Mouse (Mus musculus): ENCODE measurements around the gene Ypel3. TPM values are rescaled to one million over a fixed set of nuclear protein-coding genes. Genes with fewer than 3 reads are reported as not detected.
A peak's percentile ranks its signal among the peaks of the same experiment; 100 is the strongest.
"Not testable (repeated sequence)": the region's sequence is repeated elsewhere in the genome, so short reads cannot be mapped to it uniquely, and the experiment has no call there.

Gene Ypel3
- polyA plus RNA-seq (2012; rRNA removed) = 439 and 535 TPM in 2 replicates

DNA sequence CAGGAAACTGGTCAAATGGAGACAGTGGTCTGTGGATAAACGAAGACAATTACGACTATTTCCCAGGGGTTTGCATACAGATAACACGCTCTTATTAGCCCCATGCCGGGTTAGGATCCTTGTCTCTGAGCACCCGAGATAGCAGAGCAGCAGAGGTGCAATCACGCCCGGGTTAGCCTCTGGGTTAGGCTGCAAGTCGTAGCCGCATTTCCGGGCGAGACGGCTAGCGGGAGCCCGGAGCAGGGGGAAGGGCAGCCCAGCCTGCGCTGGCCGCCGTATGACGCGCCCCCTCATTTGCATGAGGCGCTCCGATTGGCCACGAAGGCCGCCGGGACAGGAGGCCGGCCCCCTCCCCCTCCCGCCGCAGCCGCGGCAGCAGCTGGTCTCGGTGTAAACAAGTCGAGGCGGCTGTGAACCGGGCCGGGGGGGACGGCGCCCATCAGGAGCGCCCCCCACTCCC is at the start of gene Ypel3:
Gene Ypel3 (plus strand): TSS at position 358 of the 460 bp plus-strand sequence.
- DNase-seq (ENCODE audit: extremely low spot score in 1 of 2, low spot score in 1 of 2) = peak; percentile 89 to 94

DNA sequence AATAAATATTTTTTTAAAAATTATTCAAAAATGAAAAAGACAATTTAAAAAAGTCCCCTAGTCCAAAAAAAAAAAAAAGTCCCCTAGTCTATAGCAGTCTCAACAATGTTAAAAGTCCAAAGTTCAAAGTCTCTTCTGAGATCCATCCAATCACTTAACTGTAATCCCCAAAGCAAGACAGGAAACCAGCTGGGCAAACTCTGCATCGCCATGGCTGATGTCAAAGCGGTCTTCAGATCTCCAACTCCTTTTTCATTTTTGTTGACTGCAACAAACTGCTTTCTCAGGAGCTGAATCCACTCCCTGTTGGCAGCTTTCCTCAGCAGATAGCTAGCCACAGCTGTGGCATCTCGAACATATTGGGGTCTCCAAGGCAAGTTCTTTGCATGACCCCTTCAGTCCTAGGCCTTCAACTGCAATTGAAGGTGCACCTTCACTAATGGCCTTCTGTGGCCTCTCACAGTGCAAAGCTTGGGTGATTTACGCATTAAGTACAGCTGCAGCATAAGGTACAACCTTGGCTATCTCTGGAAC is 46.4 kb upstream of the Ypel3 start:
- DNase-seq (ENCODE audit: extremely low spot score in 1 of 2, low spot score in 1 of 2) = not testable (repeated sequence)

DNA sequence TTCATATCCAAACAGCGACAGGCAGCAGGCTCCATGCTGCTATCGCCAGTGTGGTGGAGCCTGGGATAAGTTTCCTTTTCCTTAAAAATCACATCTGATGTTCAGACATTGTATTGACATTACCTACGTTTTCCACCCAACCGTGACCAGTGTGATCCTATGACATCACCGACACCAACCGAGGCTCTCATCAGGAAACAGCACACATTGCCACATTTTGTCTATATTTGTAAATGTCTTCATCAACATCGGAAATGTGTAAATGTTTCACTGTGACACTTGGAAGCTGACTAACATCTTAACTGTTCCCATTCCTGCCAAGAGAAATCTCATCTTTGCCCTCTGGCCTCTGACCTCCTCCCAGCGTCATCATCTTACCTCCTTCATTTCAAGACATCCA is 40.6 kb upstream of the Ypel3 start:
- no peak for DNase-seq (ENCODE audit: extremely low spot score in 1 of 2, low spot score in 1 of 2)

DNA sequence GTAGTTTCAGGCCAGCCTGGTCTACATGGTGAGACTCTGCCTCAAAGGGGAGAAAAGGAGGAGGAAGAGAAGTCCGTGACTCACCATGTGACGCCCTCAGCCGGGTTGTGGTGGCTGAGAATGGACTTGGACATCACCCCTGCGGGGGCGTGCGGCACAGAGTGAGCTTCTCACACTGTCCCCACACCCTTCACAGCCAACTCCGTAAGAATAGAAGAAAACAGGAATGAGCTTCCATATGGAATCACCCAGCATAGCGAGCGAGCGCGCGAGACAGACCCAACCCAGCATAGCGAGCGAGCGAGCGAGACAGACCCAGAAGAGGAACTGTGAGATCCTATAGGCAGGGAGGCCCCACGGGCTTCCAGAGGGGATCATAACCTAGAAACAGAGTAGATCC is 37.2 kb upstream of the Ypel3 start:
- DNase-seq (ENCODE audit: extremely low spot score in 1 of 2, low spot score in 1 of 2) = peak; percentile 72 to 81

DNA sequence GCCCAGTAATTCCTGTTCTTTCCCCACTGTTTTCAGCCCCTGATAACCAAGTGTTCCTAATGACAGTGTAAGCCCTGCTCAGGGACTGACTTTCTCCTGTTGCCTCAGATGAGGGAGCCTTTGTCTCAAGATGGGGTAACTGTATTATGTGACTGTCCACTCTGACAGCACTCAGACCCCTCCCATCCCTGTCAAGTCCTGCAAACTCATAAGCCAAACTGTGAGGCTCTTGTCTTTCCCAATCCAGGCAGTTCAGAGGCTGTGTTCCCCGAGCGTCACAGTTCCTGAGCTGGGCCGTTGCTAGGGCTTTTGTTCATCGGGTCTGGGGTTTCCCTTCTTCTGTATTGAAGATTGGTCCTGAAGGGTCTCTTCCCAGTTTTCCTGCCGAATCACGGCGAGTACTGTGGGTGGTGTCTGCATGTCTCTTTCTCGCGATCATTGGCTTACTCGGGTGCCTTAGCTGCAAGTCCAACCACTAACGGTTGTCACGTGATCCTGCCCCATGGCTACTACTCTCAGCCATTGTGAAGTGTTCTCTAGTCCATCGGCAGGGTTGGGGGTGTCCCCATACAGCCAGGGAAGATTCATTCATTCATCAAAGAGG is 36.5 kb upstream of the Ypel3 start:
- no peak for DNase-seq (ENCODE audit: extremely low spot score in 1 of 2, low spot score in 1 of 2)

DNA sequence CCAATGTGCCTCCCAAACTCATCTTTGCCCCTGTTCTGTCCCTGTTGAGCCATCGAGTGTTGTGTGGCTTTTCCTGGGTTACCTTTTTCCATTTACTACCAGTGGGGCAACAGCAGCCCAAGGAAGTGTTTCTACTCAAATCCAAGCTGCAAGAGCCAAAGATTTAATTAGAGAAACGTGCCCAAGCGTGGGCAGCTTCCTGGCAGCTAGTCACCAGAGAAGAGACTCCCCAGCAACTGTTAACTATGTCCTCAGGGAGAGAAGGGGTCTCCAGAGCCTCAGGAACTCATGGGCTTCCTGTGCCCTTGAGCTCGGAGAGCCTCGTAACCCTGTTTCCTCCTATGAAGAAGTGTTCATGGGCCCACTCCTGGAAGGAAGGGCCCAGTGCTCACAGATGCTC is 35.8 kb upstream of the Ypel3 start:
- DNase-seq (ENCODE audit: extremely low spot score in 1 of 2, low spot score in 1 of 2) = no peak

DNA sequence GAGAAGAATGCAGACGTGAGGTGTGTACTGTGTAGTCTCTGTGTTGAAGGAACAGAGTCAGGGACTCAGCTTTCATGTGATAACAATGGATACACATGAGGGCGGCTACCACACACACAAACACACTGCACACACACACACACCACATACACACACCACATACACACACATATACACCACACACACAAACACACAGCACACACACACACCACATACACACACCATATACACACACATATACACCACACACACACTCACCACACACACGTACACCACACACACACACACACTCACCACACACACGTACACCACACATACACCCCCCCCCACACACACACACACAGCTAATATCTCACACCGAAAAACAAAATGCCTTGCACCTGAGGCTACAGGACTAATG is 35.3 kb upstream of the Ypel3 start:
- no peak for DNase-seq (ENCODE audit: extremely low spot score in 1 of 2, low spot score in 1 of 2)

DNA sequence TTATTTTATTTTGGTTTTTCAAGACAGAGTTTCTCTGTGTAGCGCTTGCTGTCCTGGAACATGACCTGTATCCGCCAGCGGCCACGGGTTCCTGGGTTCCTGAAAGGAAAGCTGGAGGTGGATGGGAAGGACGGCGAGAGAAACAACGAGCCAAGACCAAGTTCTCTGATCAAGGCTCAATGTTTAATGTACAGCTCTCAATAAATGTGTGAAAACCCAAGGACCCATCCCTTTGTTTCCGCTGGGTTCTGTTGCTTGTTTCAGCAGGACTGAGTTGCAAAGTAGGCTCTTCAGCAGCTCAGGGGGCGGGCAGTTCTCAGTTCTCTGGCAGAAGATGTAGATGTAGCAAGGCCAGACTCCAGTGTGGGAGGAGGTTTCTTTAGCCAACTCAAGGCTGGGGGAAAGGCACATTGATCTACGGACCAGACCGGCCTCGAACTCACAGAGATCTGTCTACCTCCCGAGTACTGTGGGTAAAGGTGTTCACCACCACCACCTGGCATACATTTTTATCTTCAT is 34.7 kb upstream of the Ypel3 start:
- no peak for DNase-seq (ENCODE audit: extremely low spot score in 1 of 2, low spot score in 1 of 2)

DNA sequence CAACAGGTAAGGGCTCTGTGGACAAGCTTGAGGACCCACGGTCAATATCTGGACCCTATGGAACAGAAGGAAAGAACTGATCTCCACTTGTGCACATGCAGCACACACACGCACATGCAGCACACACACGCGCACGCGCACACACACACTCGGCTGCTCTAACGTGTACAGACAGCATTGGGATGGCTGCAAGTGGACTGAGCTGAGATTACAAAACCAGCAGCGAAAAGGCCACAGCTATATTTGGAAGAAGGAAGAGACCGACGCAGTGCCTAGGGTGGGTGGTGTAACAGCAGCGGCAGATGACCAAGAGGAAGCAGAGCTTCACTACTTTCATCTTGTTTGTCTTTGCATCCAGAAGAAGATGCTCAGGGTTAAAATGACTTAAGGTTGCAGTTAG is 30.7 kb upstream of the Ypel3 start:
- DNase-seq (ENCODE audit: extremely low spot score in 1 of 2, low spot score in 1 of 2) = peak in 1 of 2 experiments; percentile 35

DNA sequence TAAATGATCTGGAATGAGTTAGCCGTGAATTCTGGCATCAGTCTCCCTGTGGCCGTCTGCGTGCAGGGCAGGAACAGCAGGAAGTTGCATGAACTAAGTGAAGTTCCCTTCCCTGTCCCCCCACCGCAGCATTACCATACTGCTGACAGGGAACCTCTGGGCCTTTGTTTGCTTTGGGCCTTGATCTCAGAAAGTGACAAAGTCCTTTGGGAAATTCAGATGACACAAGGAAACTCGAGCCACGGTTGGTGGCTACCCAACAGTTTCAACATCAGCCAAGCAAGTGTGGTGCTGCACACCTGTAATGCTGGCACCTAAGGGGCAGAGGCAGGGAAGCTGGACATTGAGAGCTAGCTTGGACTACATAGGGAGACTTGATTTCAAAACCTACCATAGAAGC is 30.0 kb upstream of the Ypel3 start:
- DNase-seq (ENCODE audit: extremely low spot score in 1 of 2, low spot score in 1 of 2) = no peak

DNA sequence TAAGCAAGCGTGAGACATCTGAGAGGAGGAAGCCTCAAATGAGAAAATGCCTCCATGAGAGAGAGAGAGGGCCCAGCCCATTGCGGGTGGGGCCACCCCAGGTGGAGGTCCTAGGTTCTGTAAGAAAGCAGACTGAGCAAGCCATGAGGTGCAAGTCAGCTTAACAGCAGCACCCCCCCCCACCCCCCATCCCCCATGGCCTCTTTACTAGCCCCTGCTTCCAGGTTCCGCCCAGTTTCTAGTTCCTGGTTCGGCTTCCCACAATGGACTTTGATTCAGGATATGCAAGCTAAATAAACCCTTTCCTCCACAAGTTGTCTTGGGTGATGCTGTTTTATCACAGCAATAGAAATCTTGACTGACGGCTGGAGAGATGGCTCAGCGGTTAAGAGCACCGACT is 27.9 kb upstream of the Ypel3 start:
- DNase-seq (ENCODE audit: extremely low spot score in 1 of 2, low spot score in 1 of 2) = no peak

DNA sequence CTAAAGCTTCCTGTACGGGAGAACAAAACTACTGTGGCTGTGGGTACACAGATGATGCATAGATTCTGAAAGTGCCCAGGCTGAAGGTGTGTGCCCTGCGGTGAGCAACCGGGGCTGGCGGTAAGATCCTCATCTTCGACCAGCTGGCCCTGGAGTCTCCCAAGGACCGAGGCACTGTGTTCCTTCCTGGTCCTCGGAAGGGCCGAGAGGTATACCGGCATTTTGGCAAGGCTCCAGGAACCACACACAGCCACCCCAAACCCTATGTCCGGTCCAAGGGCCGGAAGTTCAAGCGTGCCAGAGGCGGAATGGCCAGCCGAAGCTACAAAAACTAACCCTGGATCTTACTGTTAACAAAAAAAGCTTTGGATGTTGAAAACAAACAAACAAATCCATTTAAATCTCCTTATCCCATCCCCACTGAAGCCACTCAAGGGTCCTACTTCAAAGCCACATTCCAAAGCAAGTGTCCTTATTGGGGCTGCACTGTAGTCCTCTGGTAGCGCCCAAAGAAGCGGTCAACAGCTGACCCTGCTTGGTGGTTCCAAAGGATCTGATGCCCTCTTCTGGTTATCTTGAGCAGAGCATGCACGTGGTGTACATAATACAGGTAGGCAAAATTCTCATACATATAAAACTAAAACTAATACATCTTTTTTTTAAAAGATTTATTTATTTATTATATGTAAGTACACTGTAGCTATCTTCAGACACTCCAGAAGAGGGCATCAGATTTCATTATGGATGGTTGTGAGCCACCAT is 27.0 kb upstream of the Ypel3 start:
- no peak for DNase-seq (ENCODE audit: extremely low spot score in 1 of 2, low spot score in 1 of 2)

DNA sequence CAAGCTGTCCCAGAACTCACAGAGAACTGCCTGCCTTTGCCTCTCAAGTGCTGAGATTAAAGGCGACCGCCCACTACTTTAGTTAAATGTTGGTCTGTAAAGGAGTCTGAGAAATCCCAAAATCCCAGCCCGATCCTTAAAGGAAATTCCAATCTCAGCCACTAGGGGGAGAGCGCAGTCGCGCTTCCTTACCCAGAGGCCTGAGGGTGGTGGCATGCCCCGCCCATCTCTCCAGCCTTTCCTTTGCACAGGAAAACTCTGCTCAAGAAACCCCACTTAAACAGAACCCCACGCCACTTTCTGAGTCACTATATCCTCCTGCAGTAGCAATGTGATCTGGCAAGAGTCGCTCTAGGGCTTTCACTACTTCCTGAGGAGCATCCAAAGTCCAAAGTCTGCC is 21.9 kb upstream of the Ypel3 start:
- DNase-seq (ENCODE audit: extremely low spot score in 1 of 2, low spot score in 1 of 2) = peak in 1 of 2 experiments; percentile 89

DNA sequence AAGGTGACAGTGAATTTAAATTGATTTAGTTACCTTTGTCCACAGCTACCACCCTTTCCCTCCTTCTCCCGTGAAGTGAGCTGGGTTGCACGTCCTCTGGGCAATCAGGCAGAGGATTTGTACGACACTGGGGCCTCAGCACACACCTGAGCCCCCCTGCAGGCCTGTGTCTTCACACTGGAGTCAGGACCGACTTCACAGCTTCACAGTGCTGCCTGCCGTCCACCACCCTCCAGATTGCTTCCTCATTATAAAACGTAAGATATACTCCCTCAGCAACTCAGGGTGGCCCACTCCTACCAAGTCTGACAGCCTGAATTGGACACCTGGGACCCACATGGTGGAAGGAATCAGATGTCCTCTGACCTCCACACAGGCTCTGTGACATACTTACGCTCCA is 18.2 kb upstream of the Ypel3 start:
- DNase-seq (ENCODE audit: extremely low spot score in 1 of 2, low spot score in 1 of 2) = no peak

DNA sequence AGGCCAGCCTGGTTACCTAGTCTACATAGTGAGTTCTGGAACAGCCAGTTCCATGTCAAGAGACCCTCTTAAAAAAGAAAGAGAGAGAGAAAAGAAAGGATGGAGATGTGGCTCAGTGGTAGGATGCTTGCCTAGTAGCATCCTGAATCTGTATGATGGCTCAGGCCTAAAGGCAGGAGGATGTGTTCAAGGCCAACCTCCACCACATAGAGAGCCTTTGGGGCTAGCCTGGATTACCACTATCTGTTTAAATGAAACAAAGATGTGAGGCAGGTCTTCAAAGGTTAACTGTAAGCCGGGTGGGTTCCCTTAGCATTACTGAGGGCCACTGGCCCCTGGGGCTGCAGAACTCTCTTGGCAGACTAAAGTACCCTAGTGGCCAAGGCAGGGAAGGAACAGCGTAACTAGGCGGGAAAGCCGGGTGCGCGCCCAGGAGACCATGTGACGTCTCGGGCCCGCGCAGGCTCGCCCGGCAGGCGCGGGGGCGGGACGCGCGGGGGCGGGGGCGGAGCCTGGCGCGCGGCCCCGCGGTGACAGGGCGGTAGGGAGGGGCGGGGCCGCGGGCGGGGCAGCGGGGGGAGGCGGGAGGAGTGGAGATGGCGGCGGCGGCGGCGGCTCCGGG is 17.6 kb upstream of the Ypel3 start, which contains the start of gene Mapk3:
Gene Mapk3 (plus strand): TSS at position 552 of the 622 bp plus-strand sequence.
- peak in 1 of 2 experiments; percentile 90 for DNase-seq (ENCODE audit: extremely low spot score in 1 of 2, low spot score in 1 of 2)

DNA sequence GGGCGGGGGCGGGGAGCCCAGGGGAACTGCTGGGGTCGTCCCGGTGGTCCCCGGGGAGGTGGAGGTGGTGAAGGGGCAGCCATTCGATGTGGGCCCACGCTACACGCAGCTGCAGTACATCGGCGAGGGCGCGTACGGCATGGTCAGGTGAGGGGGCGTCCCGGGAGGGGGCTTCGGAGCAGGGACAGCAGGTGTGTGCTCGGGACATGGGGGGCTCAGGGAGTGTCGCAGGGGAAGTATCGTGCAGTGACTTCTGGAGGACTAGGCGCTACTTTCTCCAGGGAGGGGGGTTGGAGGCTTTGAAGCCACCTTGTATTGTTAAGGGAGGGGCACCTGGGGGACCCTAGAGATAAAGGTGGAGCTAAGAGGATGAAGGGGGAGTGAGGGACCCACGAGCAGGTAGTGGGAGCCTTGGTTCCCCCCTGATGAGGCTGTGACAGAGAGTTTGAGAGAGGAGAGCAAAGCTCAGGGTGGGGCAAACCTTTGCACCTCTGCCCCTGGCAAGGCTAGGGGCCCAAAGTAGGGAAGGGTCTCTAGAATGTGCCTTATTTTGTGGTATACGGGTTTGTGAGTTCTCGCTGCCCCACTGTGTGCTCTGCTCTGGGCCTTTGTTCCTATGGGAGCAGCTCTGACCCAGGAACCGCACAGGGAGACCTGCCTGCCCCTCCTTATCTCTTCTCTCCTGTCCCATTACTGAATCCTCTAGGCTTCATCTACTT is 16.9 kb upstream of the Ypel3 start:
- DNase-seq (ENCODE audit: extremely low spot score in 1 of 2, low spot score in 1 of 2) = no peak

DNA sequence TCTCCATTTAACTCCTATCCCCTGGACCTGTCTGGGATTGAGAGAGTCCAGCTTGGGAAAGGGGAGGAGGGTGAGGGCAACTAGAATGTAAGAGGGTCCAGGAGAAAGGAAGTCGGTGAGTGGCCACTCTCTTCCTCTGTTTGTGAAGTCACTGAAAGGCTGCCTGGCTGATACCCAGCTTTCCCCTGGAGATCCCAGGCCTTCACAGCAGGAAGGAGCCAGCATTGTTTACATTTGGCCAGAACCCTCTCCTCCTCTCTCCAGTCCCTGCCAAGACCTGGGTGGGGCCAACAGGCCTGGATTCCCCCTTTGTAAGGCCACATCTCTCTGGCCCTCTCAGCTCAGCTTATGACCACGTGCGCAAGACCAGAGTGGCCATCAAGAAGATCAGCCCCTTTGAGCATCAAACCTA is 16.4 kb upstream of the Ypel3 start:
- DNase-seq (ENCODE audit: extremely low spot score in 1 of 2, low spot score in 1 of 2) = no peak

DNA sequence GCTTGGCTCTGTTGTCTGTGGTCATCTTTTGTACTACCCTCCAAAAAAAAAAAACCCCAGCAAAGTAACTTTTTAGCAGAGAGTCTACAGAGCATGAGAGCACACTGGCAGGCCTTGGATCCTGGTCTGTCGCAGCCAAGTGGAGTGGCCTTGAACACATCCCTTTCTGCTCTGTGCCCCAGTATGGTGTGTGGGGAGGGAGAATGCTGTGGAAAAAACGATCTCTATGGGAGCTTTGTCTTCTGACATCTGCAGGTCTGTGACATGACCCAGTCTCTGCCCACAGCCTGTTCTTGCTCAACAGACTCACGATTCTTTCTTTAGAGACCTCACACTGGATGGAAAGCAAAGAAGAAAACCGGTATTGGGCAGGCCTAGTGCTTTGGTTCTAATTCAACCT is 15.8 kb upstream of the Ypel3 start:
- DNase-seq (ENCODE audit: extremely low spot score in 1 of 2, low spot score in 1 of 2) = no peak

DNA sequence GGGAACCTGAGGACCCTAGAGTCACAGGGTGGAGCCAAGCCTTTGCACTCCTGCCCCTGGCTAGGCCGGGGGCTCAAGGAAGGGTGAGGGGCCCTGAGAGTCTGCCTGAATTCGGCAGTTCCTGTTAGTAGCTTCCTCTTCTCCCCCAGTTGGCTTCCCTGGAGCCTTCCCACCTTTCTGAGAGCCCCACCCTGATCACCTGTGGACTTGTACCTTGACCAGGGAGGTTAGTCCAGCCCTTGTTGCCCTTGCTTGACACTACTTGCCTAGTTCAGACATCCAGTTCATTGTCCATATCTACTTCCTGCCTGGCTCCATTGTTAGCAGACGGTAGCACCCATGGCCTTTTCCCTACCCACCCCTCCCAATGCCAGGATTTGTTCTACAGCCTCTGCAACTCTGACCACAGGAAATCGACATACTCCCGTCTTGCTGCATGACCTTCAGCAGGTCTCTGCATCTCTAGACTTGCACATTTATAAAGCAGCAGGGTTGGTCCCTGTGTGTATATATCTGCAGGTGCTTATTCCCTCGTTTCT is 15.2 kb upstream of the Ypel3 start:
- no peak for DNase-seq (ENCODE audit: extremely low spot score in 1 of 2, low spot score in 1 of 2)

DNA sequence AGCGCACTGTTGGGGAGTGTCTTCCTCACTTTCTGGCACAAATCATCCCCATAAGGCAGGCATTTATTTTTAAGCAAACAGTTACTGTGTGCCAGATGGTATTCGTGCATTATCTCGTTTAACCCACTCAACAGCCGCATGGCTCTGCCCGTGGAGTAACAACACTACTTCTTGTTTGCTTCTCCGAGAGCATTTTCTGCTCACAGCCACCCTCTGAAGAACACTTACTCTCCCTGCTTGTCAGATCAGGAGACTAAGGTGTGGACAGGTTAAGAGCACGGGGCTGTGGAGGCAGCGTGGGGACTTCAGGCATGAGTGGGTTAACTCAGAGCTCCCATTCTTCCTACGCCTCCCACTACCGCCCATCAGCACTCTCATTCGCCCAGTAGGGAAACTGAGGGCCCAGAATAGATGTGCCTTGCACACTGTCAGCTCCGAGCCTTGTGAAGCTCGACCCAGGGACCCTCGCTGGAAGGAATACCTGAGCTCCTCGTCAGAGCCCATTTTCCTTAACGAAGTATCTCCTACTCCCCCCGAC is 14.2 kb upstream of the Ypel3 start:
- DNase-seq (ENCODE audit: extremely low spot score in 1 of 2, low spot score in 1 of 2) = peak; percentile 80 to 81

All from frontal cortex, adult 2 months (tissue).